10 mouse cellular contexts compared by ENCODE assay signal in the genomic region with DNA sequence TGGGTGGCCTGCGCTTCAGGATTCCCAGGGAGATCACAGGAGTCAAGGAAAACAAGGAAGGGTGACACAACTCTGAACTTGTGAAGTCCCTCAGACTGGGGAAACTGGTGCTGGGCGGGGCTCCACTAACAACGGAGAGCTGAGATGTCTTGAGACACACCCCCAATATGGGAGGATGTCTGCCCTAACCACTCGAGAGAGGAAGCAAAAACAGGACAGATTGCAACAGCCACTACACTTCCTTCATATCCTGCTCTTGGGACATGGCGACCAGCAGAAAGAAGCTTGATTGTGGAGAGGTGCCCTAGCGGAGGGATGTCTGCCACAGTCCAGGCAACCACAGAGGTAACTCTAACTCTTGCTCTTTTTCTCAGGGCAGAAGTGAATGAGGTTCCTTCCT. TPM values are rescaled to one million over a fixed set of nuclear protein-coding genes. Genes with fewer than 3 reads are reported as not detected.
DNase-seq lines count a peak whose midpoint lies in the region; ATAC-seq and TF ChIP-seq lines count a peak whose summit lies in the region.
"Had no signal": no experiment of that assay in that cellular context is flagged by ENCODE, and none has a peak within 500 bp of the region (broad histone marks: within the 10 kb centered on the region; RNA-seq: fewer than 3 reads in every experiment).

A gene (plus strand): TSS at position 161 of the 400 bp plus-strand sequence.

- peak within 1 kb of the TSS; percentile 75 for H3K27ac ChIP-seq in bone marrow, adult 2 months (ENCODE audit: control insufficient read depth, insufficient read depth, low read depth, low read length, poor library complexity)
- no peak within 1 kb of the TSS; the same call in 1 of the 2 replicates for H3K27ac ChIP-seq in liver, embryonic 12.5 days
- H3K27ac ChIP-seq: forebrain, embryonic 15.5 days had no signal

- no peak for TF ChIP-seq POLR2A in bone marrow, adult 2 months (IDR thresholded peaks at IDR 0.05; ENCODE audit: borderline replicate concordance, control insufficient read depth, low read depth, low read length)

- H3K9me3 ChIP-seq in liver, embryonic 12.5 days (replicated peaks): no peaks in the 10 kb centered on the region
- H3K9me3 ChIP-seq: forebrain, embryonic 15.5 days had no signal

- no peaks in the 10 kb centered on the region for H3K27me3 ChIP-seq in liver, embryonic 12.5 days (replicated peaks)
- H3K27me3 ChIP-seq: forebrain, embryonic 15.5 days had no signal

- peak; percentile 17 for DNase-seq in gastrocnemius, adult 18-20 months (ENCODE audit: low spot score)
- DNase-seq in gastrocnemius, postnatal 4 days (ENCODE audit: low spot score in 2 of 2): no peak
- no peak for DNase-seq in frontal cortex, postnatal 14 days (ENCODE audit: low spot score in 2 of 2)
- DNase-seq in kidney, postnatal 25 days: no peak
- DNase-seq in frontal cortex, postnatal 10 days (ENCODE audit: low spot score in 2 of 2): no peak
- DNase-seq: adrenal gland, postnatal 36 days had no signal

- peak within 1 kb of the TSS; percentile 63 for H3K4me3 ChIP-seq in bone marrow, adult 2 months (replicated peaks; ENCODE audit: control insufficient read depth, low read depth, low read length)
- no peak within 1 kb of the TSS for H3K4me3 ChIP-seq in liver, embryonic 12.5 days
- H3K4me3 ChIP-seq: forebrain, embryonic 15.5 days had no signal

- no peaks in the 10 kb centered on the region for H3K36me3 ChIP-seq in liver, embryonic 12.5 days
- H3K36me3 ChIP-seq: forebrain, embryonic 15.5 days had no signal

- 11% methylated on average over 6 of the region's 6 CpGs for WGBS in bone marrow, adult 2 months
- WGBS in liver, embryonic 12.5 days (ENCODE audit: insufficient replicate concordance): 18% methylated on average over 6 of the region's 6 CpGs

- H3K9ac ChIP-seq in liver, embryonic 12.5 days: no peak within 1 kb of the TSS
- H3K9ac ChIP-seq: forebrain, embryonic 15.5 days had no signal

- no peak for TF ChIP-seq CTCF in bone marrow, adult 2 months (IDR thresholded peaks at IDR 0.05; ENCODE audit: control insufficient read depth, insufficient read depth, low read length)

- H3K4me1 ChIP-seq in bone marrow, adult 2 months (ENCODE audit: control insufficient read depth, insufficient read depth, low read length): no peaks in the 10 kb centered on the region; the same call in 1 of the 2 replicates
- peaks cover 22% of the 10 kb centered on the region; the same call in 1 of the 2 replicates for H3K4me1 ChIP-seq in liver, embryonic 12.5 days

- H3K4me2 ChIP-seq in liver, embryonic 12.5 days: peak within 1 kb of the TSS; percentile 27
- H3K4me2 ChIP-seq: forebrain, embryonic 15.5 days had no signal

- ATAC-seq in liver, embryonic 12.5 days: no peak
- ATAC-seq in monocyte, adult 5-6 weeks (replicated peaks; ENCODE audit: insufficient number of reproducible peaks, low FRiP score, low TSS enrichment, poor library complexity, severe bottlenecking): peak; percentile 95
- ATAC-seq: forebrain, embryonic 15.5 days had no signal

RNA-seq across cellular contexts. Expression of the gene that starts here (rescaled TPM):
- total RNA-seq in gastrocnemius, adult 18-20 months (2021): under 1 TPM; 0.16 to 0.24 TPM
- total RNA-seq in gastrocnemius, postnatal 4 days (2021): 1 to 10 TPM; 1.1 to 1.4 TPM
- 1.8 and 9.2 TPM in 2 replicates for polyA plus RNA-seq in bone marrow, adult 2 months (2011; ENCODE audit: insufficient read depth, insufficient read length, low replicate concordance, missing spikeins)
- polyA plus RNA-seq in liver, embryonic 12.5 days (2016; fragmentation: Nextera tagmentation; extraction: Ambion mirVana): 1.1 TPM in 2 replicates
- 3.1 to 7.7 TPM (median 4.9 TPM) in 3 replicates for total RNA-seq in monocyte, adult 5-6 weeks (2017)

Comparison
In these comparisons a context has a peak if more than half of its experiments do, and no peak if none do; other contexts are left out.
1. Peak in DNase-seq in gastrocnemius, adult 18-20 months; RNA of the gene not detected or under 1 TPM.